Mouse (Mus musculus): ENCODE data around the gene Kdm2b.

Gene Kdm2b

DNA sequence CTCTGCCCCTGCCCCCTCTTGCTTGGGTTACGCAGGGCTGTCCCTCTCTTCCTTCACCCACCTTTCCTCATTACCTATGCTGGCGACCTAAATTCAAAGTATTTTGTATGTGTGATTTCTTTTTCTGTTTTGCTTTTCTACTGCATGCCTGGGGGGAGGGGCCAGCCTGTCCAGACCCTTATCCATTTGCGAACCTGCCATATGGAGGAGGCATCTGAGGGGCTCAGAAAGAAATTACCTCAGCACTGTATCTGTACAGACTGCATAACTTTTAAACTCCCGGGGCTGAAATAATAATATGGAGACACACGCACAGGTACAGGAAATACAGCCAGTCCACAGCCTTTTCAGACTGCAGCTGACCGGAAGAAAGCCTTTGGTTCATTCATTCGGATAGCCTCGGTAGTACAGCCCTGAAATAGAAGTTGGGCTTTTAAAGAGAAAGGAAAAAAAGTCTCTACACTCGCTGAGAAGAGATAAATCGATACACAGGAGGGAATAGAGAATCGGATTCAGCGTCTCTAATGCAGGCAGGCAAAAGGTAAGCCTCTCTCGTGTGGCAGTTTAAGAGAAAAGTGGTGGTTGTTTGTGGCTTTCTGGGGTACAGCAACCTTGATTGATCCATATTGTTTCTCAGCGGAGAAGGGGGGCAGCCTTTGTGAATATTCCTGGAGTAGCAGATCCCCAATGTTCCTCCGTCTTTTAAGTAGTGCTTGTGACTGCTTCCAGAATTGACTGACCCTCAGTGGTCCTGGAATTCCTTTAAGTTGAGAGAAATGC, at the start of gene Kdm2b:
TSS of gene Kdm2b (minus strand) at position 273 of the 780 bp plus-strand sequence.
- 15% methylated on average over 15 of the region's 15 CpGs for WGBS

DNA sequence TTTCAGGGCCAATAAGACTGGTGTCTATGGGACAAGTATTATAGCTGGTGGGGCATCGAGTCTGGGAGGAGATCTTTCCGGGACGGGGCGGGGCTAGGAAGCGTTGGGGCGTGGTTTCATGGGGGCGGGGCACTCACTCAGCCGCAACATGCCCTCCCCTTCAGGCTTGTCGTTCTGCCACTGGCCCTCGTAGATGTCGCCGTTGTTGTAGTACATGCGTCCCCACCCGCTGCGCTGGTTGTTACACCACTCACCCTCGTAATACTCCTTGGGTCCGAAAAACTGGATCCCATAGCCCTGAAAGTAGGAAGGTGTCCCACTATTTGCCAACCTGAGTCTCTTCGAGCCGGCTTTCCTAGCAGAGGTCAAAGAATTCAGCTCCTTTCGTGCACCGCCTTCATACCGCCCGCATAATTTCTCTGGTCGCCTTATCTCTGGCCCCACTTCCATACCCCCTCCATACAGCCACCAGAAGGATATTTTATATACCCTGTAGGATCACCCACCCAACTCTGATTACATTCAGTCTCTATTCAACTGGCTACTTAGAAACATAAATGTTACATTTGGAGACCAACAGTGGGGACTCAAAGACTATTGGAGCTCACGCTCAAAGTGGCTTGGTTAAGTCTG, 49.6 kb upstream of the Kdm2b start:
- 9% methylated on average over 25 of the region's 25 CpGs for WGBS

DNA sequence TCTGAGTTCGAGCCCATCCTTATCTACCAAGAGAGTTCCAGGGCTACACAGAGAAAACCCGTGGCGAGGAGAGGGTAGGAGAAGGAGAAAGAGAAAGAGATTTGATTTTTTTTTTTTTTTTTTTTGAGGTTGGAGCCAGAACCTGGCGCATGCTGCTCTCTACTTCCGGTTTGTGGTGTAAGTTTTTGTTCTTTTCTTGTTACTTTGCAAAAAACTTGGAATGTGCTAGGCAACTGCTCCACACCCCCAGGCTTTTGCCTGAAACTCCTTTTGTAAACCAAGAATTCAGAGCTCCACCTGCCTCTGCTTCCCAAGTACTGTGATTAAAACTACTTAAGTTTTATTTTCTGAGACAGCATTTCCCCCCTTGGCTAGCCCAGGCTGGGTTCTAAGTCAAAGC, 48.5 kb upstream of the Kdm2b start:
- 51% methylated on average over 5 of the region's 5 CpGs for WGBS

DNA sequence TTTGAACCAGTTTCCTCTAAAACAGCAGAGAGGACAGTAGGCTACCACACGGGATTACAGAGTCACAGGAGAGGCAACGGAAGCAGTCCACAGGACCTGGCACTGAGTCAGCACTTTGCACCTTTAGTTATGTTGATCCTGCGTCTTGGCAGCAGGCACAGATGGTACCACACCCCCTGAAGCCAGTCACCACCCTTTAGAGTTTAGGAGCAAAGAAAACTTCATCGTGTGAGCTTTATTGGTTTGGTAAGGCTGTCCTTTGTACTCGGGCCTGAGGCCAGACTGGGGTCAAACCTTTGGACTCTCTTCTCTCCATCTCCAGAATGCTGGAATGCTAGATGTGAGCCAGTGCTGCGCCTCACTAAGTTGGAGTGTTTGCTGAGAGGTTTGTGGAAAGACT, 45.9 kb upstream of the Kdm2b start:
- 38% methylated on average over 6 of the region's 6 CpGs for WGBS

DNA sequence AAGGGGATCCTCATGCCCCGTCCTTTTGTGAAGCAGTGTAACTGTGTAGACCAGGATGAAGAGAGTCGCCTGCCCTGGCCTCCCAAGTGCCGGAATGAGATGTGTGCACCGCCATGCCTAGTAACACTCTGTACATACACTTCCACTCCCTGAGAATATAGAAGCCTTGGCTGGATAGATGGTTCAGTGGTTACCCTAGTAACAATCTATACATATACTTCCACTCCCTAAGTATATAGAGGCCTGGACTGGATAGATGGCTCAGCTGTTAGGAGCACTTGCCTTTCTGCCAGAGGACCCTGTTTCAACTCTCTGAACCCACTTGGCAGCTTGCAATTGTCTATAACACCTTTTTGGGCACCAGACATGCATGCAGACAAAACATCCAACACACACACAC, 45.5 kb upstream of the Kdm2b start:
- 88% methylated on average over 4 of the region's 4 CpGs for WGBS

DNA sequence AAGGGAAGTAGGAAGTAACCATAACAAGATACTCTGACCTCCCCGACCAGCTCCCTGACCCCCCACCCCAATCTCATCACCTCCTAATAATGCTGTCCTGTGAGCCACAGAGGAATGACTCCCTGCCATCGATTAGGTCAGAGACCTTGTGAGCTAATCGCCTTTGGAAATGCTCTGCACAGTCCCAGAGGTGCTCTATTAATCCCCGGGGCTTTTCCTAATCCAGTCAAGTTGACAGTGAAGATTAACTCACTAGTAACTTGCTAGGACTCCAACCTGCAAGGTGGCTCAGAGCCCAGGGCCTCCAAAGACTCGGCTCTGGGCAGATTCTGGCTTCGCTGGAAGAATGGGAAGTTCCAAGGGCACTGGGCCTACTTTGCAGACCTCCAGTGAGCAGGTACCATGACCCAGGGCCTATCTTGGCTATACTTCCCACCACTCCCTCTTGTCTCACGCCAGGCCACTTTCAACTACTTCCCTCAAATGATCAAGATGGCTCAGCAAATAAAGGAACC, 44.1 kb upstream of the Kdm2b start:
- WGBS = 78% methylated on average over 7 of the region's 7 CpGs

DNA sequence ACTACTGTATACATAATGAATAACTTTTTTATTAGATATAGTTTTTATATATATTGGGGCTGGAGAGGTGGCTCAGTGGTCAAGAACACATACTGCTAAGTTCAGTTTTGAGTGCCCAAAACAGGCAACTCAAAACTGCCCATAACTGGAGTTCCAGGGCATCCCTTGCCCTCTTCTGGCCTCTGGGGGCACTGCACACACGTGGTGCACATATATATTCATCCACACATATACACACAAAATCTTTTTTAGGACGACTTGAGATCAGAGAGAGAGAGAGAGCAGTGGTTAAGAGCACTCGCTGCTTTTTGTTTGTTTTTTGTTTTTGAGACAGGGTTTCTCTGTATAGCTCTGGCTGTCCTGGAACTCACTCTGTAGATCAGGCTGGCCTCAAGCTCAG, 41.7 kb upstream of the Kdm2b start:
- 94% methylated on average over 3 of the region's 3 CpGs for WGBS

DNA sequence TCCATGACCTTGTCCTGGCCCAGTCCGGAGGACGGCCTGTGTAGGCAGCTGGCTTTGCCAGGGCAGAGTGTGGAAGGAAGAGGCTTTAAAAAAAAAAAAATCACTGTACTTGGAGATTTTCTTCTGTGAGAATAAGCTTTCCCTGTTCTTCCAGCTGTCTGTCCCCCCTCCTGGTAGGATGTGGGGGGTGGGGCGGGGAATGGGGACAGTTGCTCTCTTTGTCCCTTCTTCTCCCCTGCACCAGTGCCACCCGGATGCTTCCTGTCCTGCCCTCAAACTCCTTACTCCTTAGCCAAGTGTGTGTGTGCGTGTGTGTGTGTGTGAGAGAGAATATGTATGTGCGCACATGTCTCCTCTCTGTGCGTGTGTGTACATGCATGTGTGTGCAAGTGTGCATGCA, 40.1 kb upstream of the Kdm2b start:
- 75% methylated on average over 7 of the region's 7 CpGs for WGBS

DNA sequence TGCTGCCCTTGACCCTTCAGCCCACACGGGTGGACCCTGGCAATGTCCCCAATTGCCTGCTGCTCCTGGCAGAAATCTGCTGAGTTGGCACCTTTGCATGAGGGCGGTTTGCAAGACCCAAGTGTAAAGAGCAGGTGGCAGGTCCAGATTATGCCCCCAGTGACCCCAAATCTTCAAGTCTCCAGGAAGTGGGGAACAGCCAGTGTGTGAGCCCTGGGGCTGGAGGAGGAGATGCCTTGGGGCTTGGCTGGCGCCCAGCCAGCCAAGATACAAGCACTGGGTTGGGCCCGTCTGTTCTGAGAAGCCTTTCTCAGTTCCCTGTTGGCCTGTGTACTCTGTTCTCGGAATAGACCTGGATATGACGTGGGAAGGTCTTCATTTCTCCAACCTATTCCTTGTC, 37.8 kb upstream of the Kdm2b start:
- WGBS = 60% methylated on average over 6 of the region's 6 CpGs

DNA sequence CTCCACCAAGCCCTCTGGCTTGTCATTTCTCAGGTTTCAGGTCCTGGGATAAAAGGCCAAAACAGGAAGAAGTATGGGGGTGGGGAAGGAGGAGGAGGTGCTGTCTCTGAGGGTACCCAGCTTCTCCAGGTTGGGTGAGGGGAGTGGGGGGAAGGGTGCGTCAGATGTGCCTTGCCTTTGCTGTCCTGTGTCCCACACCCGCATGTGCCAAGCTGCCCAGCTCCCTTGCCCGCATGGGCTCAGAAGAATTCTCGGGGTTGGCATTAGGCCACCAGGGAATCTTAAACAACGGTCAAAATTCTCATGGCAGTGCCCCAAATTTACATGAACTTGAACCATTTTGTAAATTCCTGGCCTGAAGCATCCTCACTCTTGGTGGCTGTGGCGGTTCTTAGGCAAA, 36.8 kb upstream of the Kdm2b start:
- WGBS = 72% methylated on average over 6 of the region's 6 CpGs

DNA sequence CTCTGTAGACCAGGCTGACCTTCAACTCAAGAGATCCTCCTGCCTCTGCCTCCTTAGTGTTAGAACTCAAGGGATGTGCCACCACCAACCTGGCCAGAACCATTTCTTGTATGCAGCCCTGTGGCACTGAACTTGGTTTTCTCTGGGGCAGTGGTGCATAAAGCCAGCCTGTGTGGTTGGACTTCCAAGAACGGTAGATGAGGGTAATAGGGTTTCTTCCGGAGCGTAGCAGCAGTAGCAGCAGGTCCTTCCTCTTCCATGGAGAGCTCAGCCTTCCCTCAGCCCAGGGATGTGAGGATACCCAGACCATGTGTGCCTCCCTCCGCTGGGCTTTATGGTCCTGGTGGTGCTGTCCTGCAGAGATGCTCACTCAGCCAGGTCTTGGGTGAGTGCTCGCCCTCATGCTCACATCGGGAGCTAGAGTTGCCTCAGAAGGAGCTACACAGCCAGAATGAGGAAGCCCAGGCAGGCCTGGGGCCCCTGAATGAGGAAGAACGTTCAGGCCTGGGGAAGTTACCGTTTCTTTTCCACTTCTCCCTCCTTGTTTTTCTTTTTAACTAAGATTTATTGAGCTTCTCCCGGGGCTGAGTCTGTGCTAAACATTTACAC, 35.4 kb upstream of the Kdm2b start:
- WGBS = 81% methylated on average over 9 of the region's 9 CpGs

DNA sequence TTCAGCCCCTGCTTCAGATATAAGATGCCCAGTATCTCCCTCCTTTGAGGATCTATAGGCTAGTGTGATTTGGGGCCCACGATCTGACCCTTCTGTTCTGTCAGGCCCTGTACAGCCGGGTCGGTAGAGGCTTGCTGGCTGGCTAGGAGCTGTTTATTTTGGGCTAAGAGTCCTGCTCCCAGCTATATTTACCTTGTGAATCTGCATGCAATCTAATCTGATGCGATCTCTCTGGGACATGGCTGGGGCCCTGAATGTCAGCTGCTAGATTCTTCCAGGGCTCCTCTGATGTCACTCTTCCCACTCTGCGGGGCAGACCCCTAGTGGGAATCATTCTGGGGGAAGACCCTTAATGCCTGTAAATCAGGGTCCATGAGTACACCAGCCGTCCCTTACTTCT, 34.7 kb upstream of the Kdm2b start:
- 91% methylated on average over 6 of the region's 6 CpGs for WGBS

DNA sequence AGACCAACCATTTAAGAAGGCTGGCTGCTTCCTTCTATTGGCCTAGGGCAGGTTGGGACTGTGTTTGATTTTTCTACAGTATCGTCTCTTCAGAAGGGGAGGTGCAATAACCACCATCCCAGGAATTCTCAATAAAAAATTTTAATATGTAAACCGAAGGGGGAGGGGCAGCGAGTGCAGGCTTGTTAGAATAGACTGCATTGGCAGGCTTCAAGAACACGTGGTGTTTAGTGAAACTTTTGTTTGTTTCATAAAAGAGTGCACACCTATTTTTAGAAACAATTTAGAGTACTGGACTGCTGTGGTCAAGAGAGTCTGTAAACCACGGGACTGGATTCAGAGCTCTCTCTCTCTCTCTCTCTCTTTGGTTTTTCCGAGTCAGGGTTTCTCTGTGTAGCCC, 33.4 kb upstream of the Kdm2b start:
- WGBS = 65% methylated on average over 6 of the region's 6 CpGs

DNA sequence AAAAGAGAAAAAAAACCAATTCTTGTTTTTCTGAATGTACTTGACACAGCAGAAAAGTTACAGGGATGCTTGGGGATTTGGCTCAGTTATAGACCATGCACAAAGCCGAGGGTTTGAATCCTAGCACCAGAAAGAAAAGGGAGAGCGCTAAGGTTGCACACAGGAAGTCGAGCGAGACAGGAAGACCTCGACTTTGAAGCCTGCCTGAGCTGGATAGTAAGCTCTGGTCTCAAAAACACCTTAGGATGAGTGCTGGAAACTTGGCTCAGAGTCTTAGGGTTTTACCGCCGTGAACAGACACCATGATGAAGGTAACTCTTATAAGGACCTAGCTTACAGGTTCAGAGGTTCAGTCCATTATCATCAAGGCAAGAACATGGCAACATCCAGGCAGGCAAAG, 31.8 kb upstream of the Kdm2b start:
- WGBS = 90% methylated on average over 7 of the region's 7 CpGs

DNA sequence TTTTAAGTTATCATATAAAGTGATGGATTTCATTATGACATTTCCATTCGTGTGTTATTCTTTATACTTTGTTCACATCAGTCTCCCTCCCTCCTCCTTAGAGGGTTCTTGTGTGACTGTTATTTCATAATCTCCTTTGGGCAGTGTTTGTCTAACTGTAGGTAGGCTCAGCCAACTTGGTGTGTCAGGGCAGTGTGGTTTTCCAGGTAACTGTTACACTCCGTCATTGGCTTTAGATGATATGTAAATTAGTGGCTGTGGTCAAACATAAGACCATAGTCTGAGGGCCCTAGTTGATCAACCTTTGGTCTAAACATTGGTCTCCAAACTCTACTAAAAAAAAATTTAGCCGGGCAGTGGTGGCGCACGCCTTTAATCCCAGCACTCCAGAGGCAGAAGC, 30.8 kb upstream of the Kdm2b start:
- WGBS = 93% methylated on average over 5 of the region's 5 CpGs

DNA sequence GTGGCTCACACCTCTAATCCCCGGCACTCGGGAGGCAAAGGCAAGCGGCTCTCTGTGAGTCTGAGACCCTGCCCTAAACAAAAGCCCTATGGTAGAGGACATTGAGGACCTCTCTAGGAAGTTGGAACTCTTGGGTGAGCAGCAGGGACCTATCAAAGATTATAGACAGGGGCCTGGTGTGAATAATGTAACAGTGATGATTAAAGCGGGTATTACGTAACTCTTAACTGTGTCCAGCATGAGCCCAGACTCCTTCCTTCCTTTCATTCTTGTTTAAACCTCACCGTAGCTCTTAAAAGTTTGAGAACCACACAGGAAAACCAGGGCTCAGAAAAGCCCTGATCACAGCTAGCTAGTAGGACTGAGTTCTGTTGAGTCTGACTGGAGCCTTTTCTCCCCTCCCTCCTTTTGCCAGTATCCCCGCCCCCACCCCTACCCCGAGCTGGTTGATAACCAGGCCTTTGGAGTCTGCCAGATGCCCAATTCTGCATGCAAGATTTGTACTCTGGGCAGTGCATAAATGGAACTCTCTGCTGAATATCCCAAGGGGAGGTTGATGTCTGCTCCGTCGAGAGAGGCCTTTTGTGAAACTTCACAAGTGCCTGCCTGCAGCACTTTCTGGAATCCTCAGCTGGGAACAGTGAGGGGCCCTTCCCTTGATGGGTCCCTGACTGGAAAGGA, 29.9 kb upstream of the Kdm2b start:
- 49% methylated on average over 10 of the region's 10 CpGs for WGBS

DNA sequence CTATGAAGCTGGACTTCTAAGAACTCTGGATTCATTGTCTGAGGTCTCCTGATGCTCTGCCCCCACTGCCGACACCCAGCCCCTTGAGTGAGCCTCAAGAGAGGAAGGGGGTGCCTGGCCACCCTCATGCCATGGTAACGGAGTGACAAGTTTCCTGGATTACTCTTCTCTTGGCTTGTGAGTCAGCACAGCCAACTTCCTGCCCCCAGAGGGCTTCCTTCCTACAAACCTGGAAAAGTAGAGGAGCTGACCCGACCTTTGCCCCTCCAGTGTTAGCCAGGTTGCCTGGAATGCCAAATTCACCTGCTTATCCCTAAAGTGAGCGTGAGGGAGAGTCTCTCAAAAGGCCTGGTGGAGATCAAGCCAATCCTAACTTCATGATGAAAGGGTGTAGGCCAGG, 27.9 kb upstream of the Kdm2b start:
- 74% methylated on average over 4 of the region's 4 CpGs for WGBS

DNA sequence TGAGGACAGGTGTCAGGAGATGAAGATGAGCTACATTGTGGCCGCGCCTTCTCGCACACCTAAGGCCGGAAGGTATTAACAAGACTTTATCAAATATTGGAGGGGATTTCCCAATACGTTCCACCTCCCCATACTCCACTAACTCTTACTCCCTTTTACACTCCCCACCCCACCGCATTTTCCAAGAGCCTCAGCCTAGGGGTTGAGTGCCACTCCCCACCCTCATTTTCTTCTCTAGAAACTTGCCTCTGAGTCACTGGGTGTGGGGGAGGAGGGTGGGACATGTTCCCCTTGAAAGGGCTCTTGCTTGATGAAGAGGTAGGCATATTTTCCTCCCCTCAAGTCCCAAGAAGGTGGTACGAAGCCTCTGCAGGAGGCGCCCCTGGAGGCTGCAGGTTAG, 26.3 kb upstream of the Kdm2b start:
- WGBS = 44% methylated on average over 8 of the region's 8 CpGs

DNA sequence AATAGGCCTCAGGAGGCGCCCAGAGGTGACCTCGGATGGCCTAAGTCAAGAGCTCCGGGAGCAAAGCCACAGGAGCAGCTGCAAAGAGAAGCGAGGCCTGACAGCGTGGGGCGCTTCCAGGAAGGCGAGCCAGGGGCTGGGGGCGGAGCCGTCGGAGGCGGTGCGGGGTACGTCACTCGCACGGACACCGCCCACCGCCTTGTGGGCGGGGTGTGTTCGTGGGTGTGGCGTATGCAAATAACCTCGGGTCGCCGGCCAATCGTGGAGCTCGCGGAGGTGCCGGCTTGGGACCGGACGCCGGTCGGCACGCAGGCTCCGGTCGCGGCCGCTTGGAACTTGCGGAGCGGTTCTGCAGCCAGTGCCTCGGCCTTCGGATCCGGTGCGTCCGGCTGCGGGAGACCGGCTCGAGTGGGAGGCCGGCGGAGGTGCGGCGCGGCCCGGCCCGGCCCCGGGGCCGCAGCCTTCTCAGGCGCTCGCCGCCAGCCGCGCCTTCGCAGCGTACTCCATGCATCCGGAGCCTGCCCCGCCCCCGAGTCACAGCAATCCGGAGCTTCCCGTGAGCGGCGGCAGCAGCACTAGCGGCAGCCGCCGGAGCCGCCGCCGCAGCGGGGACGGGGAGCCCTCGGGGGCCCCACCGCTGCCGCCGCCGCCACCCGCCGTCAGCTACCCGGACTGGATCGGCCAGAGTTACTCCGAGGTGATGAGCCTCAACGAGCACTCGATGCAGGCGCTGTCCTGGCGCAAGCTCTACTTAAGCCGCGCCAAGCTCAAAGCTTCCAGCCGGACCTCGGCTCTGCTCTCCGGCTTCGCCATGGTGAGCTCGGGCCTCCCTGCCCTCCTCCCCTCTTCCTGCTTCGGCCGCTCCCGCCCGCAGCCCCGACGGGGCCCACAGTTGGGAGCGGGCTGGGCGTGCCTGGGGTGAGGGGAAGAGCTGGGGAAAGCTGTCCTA, 25.4 kb upstream of the Kdm2b start, which contains the start of gene Orai1:
TSS of gene Orai1 (plus strand) at position 322 of the 949 bp plus-strand sequence.
- WGBS = under 1% methylated on average over 106 of the region's 106 CpGs

DNA sequence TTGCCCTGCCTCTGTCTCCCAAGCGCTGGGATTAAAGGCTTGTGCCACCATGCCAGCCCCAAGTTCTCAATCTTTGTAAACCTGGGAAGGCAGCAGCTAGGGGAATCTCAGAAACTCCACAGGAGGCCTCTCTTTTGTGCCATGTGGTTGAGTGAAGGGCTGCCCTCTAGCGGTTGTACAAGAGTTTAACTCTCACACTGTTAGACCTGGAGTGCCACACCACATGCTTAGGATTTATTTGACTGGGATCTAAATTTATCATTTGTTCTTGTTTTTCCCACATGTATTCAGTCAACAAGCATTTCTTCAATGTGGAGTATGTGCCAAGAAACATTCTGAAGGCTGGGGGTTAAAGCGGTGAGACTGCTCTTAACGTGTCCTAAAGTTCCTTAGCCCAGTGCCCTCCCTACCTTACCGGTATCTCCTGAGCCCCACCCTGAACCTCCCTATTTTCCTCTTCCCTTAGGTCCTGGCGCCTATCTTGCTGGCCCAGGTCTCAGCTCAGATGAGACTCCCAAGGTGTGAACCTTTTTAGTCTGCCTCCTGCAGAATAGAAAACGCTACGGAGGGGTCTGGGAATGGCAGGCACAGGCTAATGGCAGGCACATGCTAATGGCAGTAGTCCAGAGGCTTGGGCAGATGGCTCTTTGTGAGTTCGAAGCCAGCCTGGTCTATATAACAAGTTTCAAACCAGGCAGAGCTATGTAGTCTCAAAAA, 24.1 kb upstream of the Kdm2b start:
- WGBS = 42% methylated on average over 9 of the region's 9 CpGs
